ENCODE assay signal across 8 mouse cellular contexts in genomic region chr12:85541153-85541552, GRCm38 (mm10). TPM values are rescaled to one million over a fixed set of nuclear protein-coding genes. Genes with fewer than 3 reads are reported as not detected.
DNase-seq lines count a peak whose midpoint lies in the region; ATAC-seq lines count a peak whose summit lies in the region.

No protein-coding gene starts in this region.

- WGBS in intestine, embryonic 15.5 days = 32% methylated on average over 3 of the region's 3 CpGs

- peak; percentile 24 for DNase-seq in adrenal gland, postnatal 10 days
- DNase-seq in adrenal gland, adult 8-10 months = no peak
- DNase-seq in right cerebral cortex, postnatal 10 days (ENCODE audit: low spot score in 2 of 2) = peak; percentile 37 to 44
- no peak for DNase-seq in right cerebral cortex, postnatal 25 days
- DNase-seq in lung, postnatal 36 days = peak; percentile 89
- DNase-seq in T-cell, adult 2 months (ENCODE audit: low spot score) = no peak
- no peak for DNase-seq in right cerebral cortex, adult 18-20 months

- no peak overlapping the region for H3K9ac ChIP-seq in intestine, embryonic 15.5 days

- H3K27me3 ChIP-seq in intestine, embryonic 15.5 days (replicated peaks) = no peaks in the 10 kb centered on the region

- no peak overlapping the region for H3K27ac ChIP-seq in intestine, embryonic 15.5 days

- ATAC-seq in intestine, embryonic 15.5 days = peak; percentile 89

- no peaks in the 10 kb centered on the region; the same call in 1 of the 2 replicates for H3K4me1 ChIP-seq in intestine, embryonic 15.5 days (replicated peaks)

- H3K9me3 ChIP-seq in intestine, embryonic 15.5 days = no peaks in the 10 kb centered on the region

- H3K4me3 ChIP-seq in intestine, embryonic 15.5 days (replicated peaks) = no peak overlapping the region

- H3K4me2 ChIP-seq in intestine, embryonic 15.5 days (replicated peaks) = no peak overlapping the region

- no peaks in the 10 kb centered on the region for H3K36me3 ChIP-seq in intestine, embryonic 15.5 days

RNA-seq across cellular contexts. Expression of gene Jdp2, which starts 57.7 kb away (rescaled TPM):
- 10 to 100 TPM; 13.1 to 23.6 TPM for total RNA-seq in adrenal gland, postnatal 10 days (2021)
- total RNA-seq in adrenal gland, adult 8-10 months (2022) = 10 to 100 TPM; 13.0 to 20.5 (median 15.2) TPM
- 0.62 and 0.74 TPM in 2 replicates for polyA plus RNA-seq in intestine, embryonic 15.5 days (2015; fragmentation: Nextera tagmentation; extraction: Ambion mirVana)

Comparison
In these comparisons a context has a peak if more than half of its experiments do, and no peak if none do; other contexts are left out.
1. DNase-seq: peak in adrenal gland, postnatal 10 days (single experiment), right cerebral cortex, postnatal 10 days (2 of 2) and lung, postnatal 36 days (single experiment); none in adrenal gland, adult 8-10 months (single experiment), right cerebral cortex, postnatal 25 days (single experiment), T-cell, adult 2 months (single experiment) and right cerebral cortex, adult 18-20 months (single experiment).